Comparison of ENCODE assay signal across 8 mouse cellular contexts in genomic region chr14:21853456-21854109, GRCm38 (mm10). TPM values are rescaled to one million over a fixed set of nuclear protein-coding genes. Genes with fewer than 3 reads are reported as not detected.
A peak's percentile ranks its signal among the peaks of the same experiment; 100 is the strongest.
DNase-seq lines count a peak whose midpoint lies in the region; ATAC-seq and TF ChIP-seq lines count a peak whose summit lies in the region.

No protein-coding gene starts in this region.

- peak; percentile 59 for TF ChIP-seq CTCF in C2C12 (IDR thresholded peaks at IDR 0.05; ENCODE audit: control insufficient read depth, insufficient read depth, insufficient read length)
- TF ChIP-seq CTCF in liver, embryonic 14.5 days (IDR thresholded peaks at IDR 0.05; ENCODE audit: low read depth), result peak; percentile 90

- no peaks in the 10 kb centered on the region for H3K79me2 ChIP-seq in C2C12 (ENCODE audit: control insufficient read depth, insufficient read depth)

- no peaks in the 10 kb centered on the region for H3K79me3 ChIP-seq in C2C12 (ENCODE audit: low read depth)

- H3K27me3 ChIP-seq in C2C12 (ENCODE audit: control insufficient read depth, insufficient read depth, insufficient read length), result no peaks in the 10 kb centered on the region
- no peaks in the 10 kb centered on the region for H3K27me3 ChIP-seq in embryonic facial prominence, embryonic 11.5 days (ENCODE audit: control insufficient read depth, insufficient read depth, low read length)
- H3K27me3 ChIP-seq in heart, embryonic 11.5 days (ENCODE audit: control insufficient read depth, insufficient read depth, low read length), result no peaks in the 10 kb centered on the region
- no peaks in the 10 kb centered on the region for H3K27me3 ChIP-seq in kidney, embryonic 14.5 days (ENCODE audit: control insufficient read depth, insufficient read depth, low read length)
- H3K27me3 ChIP-seq in liver, embryonic 14.5 days (ENCODE audit: control insufficient read depth, insufficient read depth, low read length), result no peaks in the 10 kb centered on the region
- no peaks in the 10 kb centered on the region for H3K27me3 ChIP-seq in stomach, embryonic 15.5 days (replicated peaks)

- no peaks in the 10 kb centered on the region for H3K36me3 ChIP-seq in C2C12 (ENCODE audit: control insufficient read depth, insufficient read depth)
- no peaks in the 10 kb centered on the region for H3K36me3 ChIP-seq in embryonic facial prominence, embryonic 11.5 days (replicated peaks; ENCODE audit: control insufficient read depth, insufficient read depth, low read depth, low read length)
- H3K36me3 ChIP-seq in heart, embryonic 11.5 days (ENCODE audit: control insufficient read depth, insufficient read depth, low read length), result no peaks in the 10 kb centered on the region
- no peaks in the 10 kb centered on the region for H3K36me3 ChIP-seq in kidney, embryonic 14.5 days (ENCODE audit: control insufficient read depth, insufficient read depth, low read length)
- no peaks in the 10 kb centered on the region for H3K36me3 ChIP-seq in liver, embryonic 14.5 days (replicated peaks; ENCODE audit: control insufficient read depth, insufficient read depth, low read depth)
- H3K36me3 ChIP-seq in stomach, embryonic 15.5 days, result no peaks in the 10 kb centered on the region

- H3K9ac ChIP-seq in embryonic facial prominence, embryonic 11.5 days (replicated peaks; ENCODE audit: low read length), result peak overlapping the region; percentile 32
- H3K9ac ChIP-seq in heart, embryonic 11.5 days (ENCODE audit: low read depth, low read length), result peak overlapping the region; percentile 4; the same call in 1 of the 2 replicates
- H3K9ac ChIP-seq in kidney, embryonic 14.5 days (ENCODE audit: low read depth, low read length), result peak overlapping the region; percentile 24; the same call in 1 of the 2 replicates
- peak overlapping the region; percentile 62 for H3K9ac ChIP-seq in liver, embryonic 14.5 days (replicated peaks)
- H3K9ac ChIP-seq in stomach, embryonic 15.5 days, result no peak overlapping the region

- H3K4me1 ChIP-seq in embryonic facial prominence, embryonic 11.5 days (ENCODE audit: control insufficient read depth, insufficient read depth, low read length), result no peaks in the 10 kb centered on the region; the same call in 1 of the 2 replicates
- H3K4me1 ChIP-seq in heart, embryonic 11.5 days (ENCODE audit: control insufficient read depth, insufficient read depth, low read length), result peaks cover 25% of the 10 kb centered on the region
- peaks cover 18% of the 10 kb centered on the region for H3K4me1 ChIP-seq in kidney, embryonic 14.5 days (ENCODE audit: control insufficient read depth, insufficient read depth, low read length)
- peaks cover 38 to 52% of the 10 kb centered on the region in 2 experiments for H3K4me1 ChIP-seq in liver, embryonic 14.5 days (replicated peaks; ENCODE audit: control insufficient read depth in 2 of 2, insufficient read depth in 2 of 2, low read length in 1 of 2)
- peaks cover 17% of the 10 kb centered on the region for H3K4me1 ChIP-seq in stomach, embryonic 15.5 days

- 8% methylated on average over 17 of the region's 17 CpGs for WGBS in embryonic facial prominence, embryonic 11.5 days
- WGBS in heart, embryonic 11.5 days (ENCODE audit: insufficient replicate concordance), result 6% methylated on average over 17 of the region's 17 CpGs
- 11% methylated on average over 17 of the region's 17 CpGs for WGBS in kidney, embryonic 14.5 days
- WGBS in liver, embryonic 14.5 days (ENCODE audit: insufficient replicate concordance), result 2% methylated on average over 17 of the region's 17 CpGs
- WGBS in stomach, embryonic 15.5 days, result 10% methylated on average over 17 of the region's 17 CpGs

- TF ChIP-seq EP300 in liver, embryonic 14.5 days (IDR thresholded peaks at IDR 0.05; ENCODE audit: low read depth), result no peak; the same call in 1 of the 2 replicates

- H3K9me3 ChIP-seq in embryonic facial prominence, embryonic 11.5 days (replicated peaks; ENCODE audit: control insufficient read depth, low read length), result no peaks in the 10 kb centered on the region
- H3K9me3 ChIP-seq in heart, embryonic 11.5 days (replicated peaks; ENCODE audit: control insufficient read depth, low read length), result no peaks in the 10 kb centered on the region
- no peaks in the 10 kb centered on the region for H3K9me3 ChIP-seq in kidney, embryonic 14.5 days (ENCODE audit: control insufficient read depth, low read length)
- H3K9me3 ChIP-seq in liver, embryonic 14.5 days (ENCODE audit: control insufficient read depth, low read length), result no peaks in the 10 kb centered on the region
- H3K9me3 ChIP-seq in stomach, embryonic 15.5 days, result no peaks in the 10 kb centered on the region

- peak overlapping the region; percentile 41 for H3K4me2 ChIP-seq in embryonic facial prominence, embryonic 11.5 days (ENCODE audit: low read depth, low read length)
- peak overlapping the region; percentile 60 for H3K4me2 ChIP-seq in heart, embryonic 11.5 days
- H3K4me2 ChIP-seq in kidney, embryonic 14.5 days (replicated peaks; ENCODE audit: low read depth, low read length), result peak overlapping the region; percentile 42
- H3K4me2 ChIP-seq in liver, embryonic 14.5 days (ENCODE audit: low read depth), result peak overlapping the region; percentile 65
- peak overlapping the region; percentile 57 for H3K4me2 ChIP-seq in stomach, embryonic 15.5 days

- no peak for ATAC-seq in embryonic facial prominence, embryonic 11.5 days (replicated peaks; ENCODE audit: insufficient number of reproducible peaks, low FRiP score, low TSS enrichment, low read depth)
- ATAC-seq in heart, embryonic 11.5 days (replicated peaks; ENCODE audit: insufficient number of reproducible peaks, low FRiP score, low TSS enrichment), result 0 out of 2 replicates have a peak, but pooled peaks have one; percentile 14
- ATAC-seq in kidney, embryonic 14.5 days (ENCODE audit: low FRiP score, low TSS enrichment), result peak; percentile 47
- ATAC-seq in liver, embryonic 14.5 days (ENCODE audit: insufficient read depth), result peak; percentile 23; the same call in 1 of the 2 replicates
- ATAC-seq in stomach, embryonic 15.5 days (ENCODE audit: insufficient read depth, low FRiP score, low read depth), result no peak

- no peak overlapping the region for H3K4me3 ChIP-seq in C2C12 (ENCODE audit: insufficient read depth, poor library complexity, severe bottlenecking)
- 0 out of 2 replicates have a peak overlapping the region, but pooled peaks have one; percentile 2 for H3K4me3 ChIP-seq in embryonic facial prominence, embryonic 11.5 days (ENCODE audit: low read depth, low read length)
- peak overlapping the region; percentile 29 for H3K4me3 ChIP-seq in heart, embryonic 11.5 days (ENCODE audit: low read depth, low read length)
- H3K4me3 ChIP-seq in kidney, embryonic 14.5 days (ENCODE audit: low read length), result peak overlapping the region; percentile 4; the same call in 1 of the 2 replicates
- H3K4me3 ChIP-seq in liver, embryonic 14.5 days (ENCODE audit: insufficient read depth in 1 of 2, low read depth in 2 of 2, low read length in 2 of 2), result peak overlapping the region; percentile 35 to 50
- peak overlapping the region; percentile 25; the same call in 1 of the 2 replicates for H3K4me3 ChIP-seq in stomach, embryonic 15.5 days (replicated peaks)

- no peak overlapping the region for H3ac ChIP-seq in C2C12 (ENCODE audit: control insufficient read depth, insufficient read length, low read depth)

- no peak overlapping the region for H3K27ac ChIP-seq in embryonic facial prominence, embryonic 11.5 days (replicated peaks; ENCODE audit: low read depth, low read length)
- H3K27ac ChIP-seq in heart, embryonic 11.5 days (ENCODE audit: low read depth, low read length), result peak overlapping the region; percentile 51; the same call in 1 of the 2 replicates
- no peak overlapping the region for H3K27ac ChIP-seq in kidney, embryonic 14.5 days (ENCODE audit: low read depth, low read length)
- H3K27ac ChIP-seq in liver, embryonic 14.5 days, result peak overlapping the region; percentile 83
- peak overlapping the region; percentile 38; the same call in 1 of the 2 replicates for H3K27ac ChIP-seq in stomach, embryonic 15.5 days

- DNase-seq in adrenal gland, postnatal 14 days, result peak; percentile 86
- DNase-seq in embryonic facial prominence, embryonic 11.5 days (ENCODE audit: low spot score), result peak; percentile 91
- DNase-seq in liver, embryonic 14.5 days (ENCODE audit: low read depth in 3 of 3, low spot score in 3 of 3), result peak; percentile 80 to 84 (median 82)
- peak; percentile 86 for DNase-seq in neural tube, embryonic 10.5 days (ENCODE audit: extremely low spot score, low spot score)

TF ChIP-seq in C2C12, 6 proteins besides CTCF, POLR2A, EP300 and RAD21:
- TF ChIP-seq CEBPB (IDR thresholded peaks at IDR 0.05; ENCODE audit: low read depth) (no peak), MYOD1 (IDR thresholded peaks at IDR 0.05; ENCODE audit: control insufficient read depth, insufficient read length, low read depth) (no peak), MAX (IDR thresholded peaks at IDR 0.05) (peak; percentile 60), MYOG (IDR thresholded peaks at IDR 0.05; ENCODE audit: control insufficient read depth, extremely low read depth, insufficient read length) (no peak)

RNA-seq across cellular contexts. Expression of gene Comtd1, which starts 4.8 kb away (rescaled TPM):
- polyA plus RNA-seq in C2C12 (2012; fragmentation: generic; extraction: Trizol), result 45.5 TPM
- 36.2 and 38.0 TPM in 2 replicates for total RNA-seq in adrenal gland, postnatal 14 days (2021)
- polyA plus RNA-seq in embryonic facial prominence, embryonic 11.5 days (2014; fragmentation: Nextera tagmentation; extraction: Ambion mirVana), result 15.5 and 17.6 TPM in 2 replicates
- polyA plus RNA-seq in heart, embryonic 11.5 days (2014; fragmentation: Nextera tagmentation; extraction: Ambion mirVana), result 38.6 and 44.5 TPM in 2 replicates
- 24.1 and 27.3 TPM in 2 replicates for polyA plus RNA-seq in kidney, embryonic 14.5 days (2014; fragmentation: Nextera tagmentation; extraction: Ambion mirVana)
- polyA plus RNA-seq in liver, embryonic 14.5 days (2012; rRNA removed), result 12.0 and 14.3 TPM in 2 replicates
- 24.4 and 25.8 TPM in 2 replicates for polyA plus RNA-seq in liver, embryonic 14.5 days (2014; fragmentation: Nextera tagmentation; extraction: Ambion mirVana)
- 42.2 and 48.1 TPM in 2 replicates for polyA plus RNA-seq in stomach, embryonic 15.5 days (2015; fragmentation: Nextera tagmentation; extraction: Ambion mirVana)

RNA-seq across cellular contexts. Expression of gene Vdac2, which starts 28.5 kb away (rescaled TPM):
- polyA plus RNA-seq in C2C12 (2012; fragmentation: generic; extraction: Trizol), result 242 TPM
- 239 and 261 TPM in 2 replicates for total RNA-seq in adrenal gland, postnatal 14 days (2021)
- polyA plus RNA-seq in embryonic facial prominence, embryonic 11.5 days (2014; fragmentation: Nextera tagmentation; extraction: Ambion mirVana), result 310 and 314 TPM in 2 replicates
- 434 and 456 TPM in 2 replicates for polyA plus RNA-seq in heart, embryonic 11.5 days (2014; fragmentation: Nextera tagmentation; extraction: Ambion mirVana)
- 319 and 349 TPM in 2 replicates for polyA plus RNA-seq in kidney, embryonic 14.5 days (2014; fragmentation: Nextera tagmentation; extraction: Ambion mirVana)
- polyA plus RNA-seq in liver, embryonic 14.5 days (2012; rRNA removed), result 54.2 and 80.9 TPM in 2 replicates
- 126 and 134 TPM in 2 replicates for polyA plus RNA-seq in liver, embryonic 14.5 days (2014; fragmentation: Nextera tagmentation; extraction: Ambion mirVana)
- polyA plus RNA-seq in stomach, embryonic 15.5 days (2015; fragmentation: Nextera tagmentation; extraction: Ambion mirVana), result 264 and 310 TPM in 2 replicates

Comparison
In these comparisons a context has a peak if more than half of its experiments do, and no peak if none do; other contexts are left out.
1. ATAC-seq: peak in heart, embryonic 11.5 days (single experiment), kidney, embryonic 14.5 days (single experiment) and liver, embryonic 14.5 days (single experiment); none in embryonic facial prominence, embryonic 11.5 days (single experiment) and stomach, embryonic 15.5 days (single experiment).
2. H3K27ac ChIP-seq: peak in heart, embryonic 11.5 days (single experiment), liver, embryonic 14.5 days (single experiment) and stomach, embryonic 15.5 days (single experiment); none in embryonic facial prominence, embryonic 11.5 days (single experiment) and kidney, embryonic 14.5 days (single experiment).
3. Peak in every context shown above with its lines, with median percentiles within 50 percentile points of each other: DNase-seq and H3K4me2 ChIP-seq.